Mouse (Mus musculus): ENCODE results near the gene Gm48551.

Gene Gm48551

DNA sequence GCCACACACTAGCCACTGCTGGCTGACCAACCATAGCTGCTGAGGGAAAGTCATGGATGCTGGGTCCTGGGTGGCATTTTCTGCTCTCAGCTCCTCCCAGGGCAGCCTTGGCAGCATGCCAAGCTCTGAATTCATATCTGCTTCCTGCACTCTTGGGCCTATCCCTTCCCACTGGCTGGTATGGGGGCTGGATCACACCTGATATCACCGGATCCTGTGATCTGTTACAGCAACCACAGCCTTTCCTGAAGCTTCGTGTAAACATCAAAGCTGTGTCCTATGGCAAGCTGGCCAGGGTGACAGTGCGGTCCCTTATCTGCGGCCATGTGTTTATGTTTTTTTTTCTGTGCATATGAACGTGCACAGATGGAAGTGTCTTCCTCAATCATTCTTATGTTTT is 2.2 kb upstream of the Gm48551 start:
- DNase-seq (ENCODE audit: low read depth, low spot score), result no peak

DNA sequence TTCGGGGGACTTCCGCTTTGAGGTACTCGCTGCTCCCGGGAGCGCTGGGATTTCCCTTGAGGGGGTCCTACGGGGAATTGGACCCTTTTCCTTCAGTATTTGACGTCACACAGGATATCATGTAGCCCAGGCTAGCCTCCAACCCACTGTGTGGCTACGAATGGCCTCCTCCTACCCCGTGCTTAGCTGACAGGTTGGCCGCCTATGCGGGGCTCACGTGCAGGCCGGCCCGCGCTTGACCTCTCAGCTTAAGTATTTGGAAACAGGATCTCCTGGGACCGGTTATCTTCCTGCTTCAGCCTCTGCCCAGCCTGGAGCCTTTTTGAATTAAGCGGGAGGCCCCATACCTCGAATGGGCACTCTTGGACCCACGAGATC is 328 bp downstream of the Gm48551 start:
- no peak for DNase-seq (ENCODE audit: low read depth, low spot score)

- no peak for DNase-seq (ENCODE audit: low read depth, low spot score)
These were observed 1.5 kb downstream of the Gm48551 start for GRCm38 (mm10) chr10:81385603-81386306.

GRCm38 (mm10) chr10:81387716-81388115 is 3.5 kb downstream of the Gm48551 start:
- DNase-seq (ENCODE audit: low read depth, low spot score), result no peak

GRCm38 (mm10) chr10:81388505-81389055 is 4.3 kb downstream of the Gm48551 start, which contains the start of gene Gm48552:
Gm48552 (plus strand) TSS chr10:81389005.
- DNase-seq (ENCODE audit: low read depth, low spot score), result no peak

GRCm38 (mm10) chr10:81389373-81389772 is 5.1 kb downstream of the Gm48551 start:
- DNase-seq (ENCODE audit: low read depth, low spot score), result no peak

DNA sequence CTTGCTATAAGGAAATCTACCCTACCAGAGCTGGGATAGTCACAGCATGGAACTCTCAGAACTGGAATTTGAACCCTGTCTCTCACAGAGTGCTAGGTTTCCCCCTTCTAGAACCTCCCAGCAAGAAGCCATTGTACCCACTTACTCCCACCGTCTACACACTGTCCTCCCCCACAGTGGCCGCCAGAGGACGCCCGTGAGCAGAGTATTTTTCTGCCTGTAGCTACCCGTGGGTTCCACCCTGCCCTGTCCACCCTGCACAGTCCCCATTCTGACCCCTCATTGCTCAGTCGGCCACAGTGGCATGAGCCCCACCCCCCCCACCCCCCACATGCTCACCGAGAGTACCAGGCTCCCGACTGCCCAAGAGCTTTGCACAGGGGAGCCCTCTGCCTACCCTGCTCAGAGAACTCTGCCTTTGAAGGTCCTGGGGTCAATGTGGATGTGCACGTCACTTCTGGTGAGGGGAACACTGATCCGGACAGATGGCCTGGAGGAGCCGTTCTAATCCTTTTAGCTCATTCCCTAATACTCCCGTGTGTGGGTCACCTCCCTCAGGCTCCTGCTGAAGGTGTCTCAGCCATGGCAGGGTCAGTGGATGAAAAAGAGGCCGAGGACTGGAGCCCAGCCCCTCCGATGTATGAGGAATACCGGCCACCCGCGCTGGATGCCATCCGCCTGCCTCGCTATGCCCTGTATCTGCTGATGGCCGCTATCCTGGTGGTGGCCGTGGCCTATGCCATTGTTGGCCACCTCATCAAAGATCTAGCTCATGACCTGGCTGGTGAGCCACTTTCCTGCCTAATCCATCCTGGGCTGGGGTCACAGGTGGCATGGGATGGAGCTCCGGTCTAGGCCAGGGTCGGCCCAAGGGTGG is 5.8 kb downstream of the Gm48551 start:
- peak; percentile 65 for DNase-seq (ENCODE audit: low read depth, low spot score)

DNA sequence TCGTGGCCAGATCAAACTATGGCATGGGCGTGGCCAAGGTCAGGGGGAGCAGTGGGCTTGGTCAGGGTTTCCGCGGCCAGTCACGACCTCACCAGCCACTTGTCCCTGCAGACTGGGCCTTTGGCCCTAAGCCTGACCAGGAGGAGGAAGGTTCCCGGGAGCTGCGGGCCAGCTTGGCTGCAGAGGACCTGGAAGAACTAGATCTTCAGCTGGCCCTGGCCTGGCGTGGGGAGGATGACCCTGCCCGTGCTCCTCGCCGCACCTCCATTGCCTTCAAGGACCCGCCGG is 6.4 kb downstream of the Gm48551 start:
- DNase-seq (ENCODE audit: low read depth, low spot score), result no peak

GRCm38 (mm10) chr10:81392270-81392669 is 8.0 kb downstream of the Gm48551 start:
- DNase-seq (ENCODE audit: low read depth, low spot score), result no peak

DNA sequence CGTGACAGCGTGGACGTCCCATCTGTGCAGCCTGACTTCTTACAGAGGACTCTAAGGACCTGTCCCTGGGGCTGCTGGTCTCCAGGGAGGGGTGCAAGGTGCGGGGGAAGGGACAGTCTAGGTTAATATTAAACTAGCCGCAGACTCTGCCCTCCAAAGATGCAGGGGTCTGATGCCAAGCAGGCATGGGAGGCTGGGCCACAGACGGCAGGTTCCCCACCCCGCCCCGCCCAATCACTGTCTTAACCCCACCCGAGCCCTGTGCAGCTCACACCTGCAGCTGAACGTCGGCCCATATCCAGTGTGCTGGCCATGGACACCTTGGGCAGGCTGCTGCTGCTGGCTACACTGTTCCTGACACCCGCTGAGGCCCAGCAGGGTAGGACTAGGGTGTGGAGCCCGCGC is 8.5 kb downstream of the Gm48551 start, which contains the start of gene Smim24:
TSS of gene Smim24 (plus strand) at position 271 of the 405 bp plus-strand sequence.
- DNase-seq (ENCODE audit: low read depth, low spot score), result no peak

DNA sequence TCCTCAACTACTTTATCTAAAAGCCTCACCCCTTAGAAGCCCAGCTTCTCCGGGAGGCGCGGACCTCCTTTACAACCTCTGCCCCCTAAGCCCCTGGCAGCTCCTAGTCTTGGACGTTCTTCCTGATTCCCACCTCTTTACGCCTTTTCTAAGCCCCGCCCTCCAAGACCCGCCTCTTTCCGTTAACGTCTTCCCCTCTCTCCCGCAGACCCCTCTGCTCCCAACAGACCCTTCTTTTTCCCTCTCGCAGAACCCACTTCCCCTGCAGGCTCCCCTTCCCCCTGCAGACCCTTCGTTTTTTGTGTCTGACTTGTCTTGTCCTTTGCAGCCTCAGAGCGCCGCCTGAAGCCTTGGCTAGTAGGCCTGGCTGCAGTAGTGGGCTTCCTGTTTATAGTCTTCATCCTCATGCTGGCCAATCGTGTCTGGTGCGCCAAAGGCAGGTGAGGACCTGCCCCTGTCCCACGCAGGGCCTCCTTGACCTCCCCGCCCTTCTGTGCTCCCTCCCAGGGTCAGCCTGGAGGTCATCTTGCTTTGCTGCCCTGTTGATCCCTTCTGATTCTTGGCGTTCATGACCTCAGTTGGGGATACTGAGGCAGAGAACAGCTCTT is 9.3 kb downstream of the Gm48551 start:
- DNase-seq (ENCODE audit: low read depth, low spot score), result no peak

GRCm38 (mm10) chr10:81395127-81395526 is 10.9 kb downstream of the Gm48551 start:
- peak; percentile 71 for DNase-seq (ENCODE audit: low read depth, low spot score)

DNA sequence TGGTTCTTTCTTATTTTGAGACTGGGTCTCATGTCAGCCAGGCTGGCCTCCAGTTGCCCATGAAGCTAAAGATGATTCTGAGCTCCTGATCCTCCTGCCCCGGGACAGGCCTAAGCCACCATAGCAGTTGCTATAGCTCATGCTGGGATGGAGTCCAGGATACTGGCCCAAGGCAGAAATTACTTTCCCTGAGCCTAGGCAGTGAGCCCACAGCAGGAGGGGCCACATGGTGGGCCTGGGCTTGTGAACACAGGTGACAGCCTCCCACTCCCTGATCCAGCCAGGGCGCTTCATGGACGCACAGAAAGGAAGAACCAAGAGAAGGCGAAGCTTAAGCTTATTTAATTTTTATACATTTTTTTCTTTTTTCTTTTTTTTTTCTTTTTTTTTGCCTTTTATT is 11.6 kb downstream of the Gm48551 start:
- no peak for DNase-seq (ENCODE audit: low read depth, low spot score)

- DNase-seq (ENCODE audit: low read depth, low spot score), result no peak
These were observed 12.5 kb downstream of the Gm48551 start for GRCm38 (mm10) chr10:81396749-81397148.

GRCm38 (mm10) chr10:81399296-81399695 is 15.0 kb downstream of the Gm48551 start:
- DNase-seq (ENCODE audit: low read depth, low spot score), result no peak

- no peak for DNase-seq (ENCODE audit: low read depth, low spot score)
These were observed 15.6 kb downstream of the Gm48551 start for GRCm38 (mm10) chr10:81399798-81400308.

DNA sequence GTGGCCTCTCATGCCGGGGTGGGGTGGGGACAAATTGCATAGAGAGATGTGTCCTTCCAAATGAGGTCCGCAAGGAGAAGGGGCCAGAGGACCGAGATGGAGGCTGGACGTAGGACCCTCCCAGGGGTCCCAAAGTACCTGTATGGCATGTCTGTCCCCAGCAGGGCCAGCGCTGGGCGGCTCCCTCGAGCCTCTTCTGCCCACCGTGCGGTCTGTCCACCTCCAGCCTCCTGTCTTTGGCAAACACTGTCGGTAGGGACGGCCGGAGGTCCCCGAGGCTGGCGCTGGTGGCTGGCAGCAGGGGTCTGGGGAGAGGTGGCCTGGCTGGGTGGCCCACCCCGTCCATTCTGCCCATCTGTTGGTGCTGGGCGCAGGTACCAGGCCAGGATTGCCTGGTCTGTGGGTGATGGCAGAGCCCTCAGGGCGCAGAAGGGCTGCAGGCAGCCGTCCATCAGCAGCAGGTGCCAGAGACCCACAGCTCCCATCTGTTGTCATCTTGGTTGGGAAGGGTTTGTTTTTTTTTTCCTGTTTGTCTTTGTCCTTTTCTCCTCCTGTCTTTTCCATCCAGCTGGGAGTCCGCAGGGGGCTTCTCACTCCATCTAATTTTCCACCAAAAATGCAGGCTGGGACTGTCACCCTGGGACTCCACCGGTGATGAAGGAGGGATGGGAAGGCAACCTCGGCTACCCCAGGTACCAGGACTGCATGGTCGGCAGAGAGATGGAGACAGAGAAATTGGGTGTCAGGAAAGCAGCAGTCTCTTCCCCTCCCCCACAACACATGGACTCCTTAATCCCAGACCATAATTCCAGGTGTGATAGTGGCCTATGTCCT is 16.3 kb downstream of the Gm48551 start:
- peak; percentile 94 for DNase-seq (ENCODE audit: low read depth, low spot score)

- peak; percentile 55 for DNase-seq (ENCODE audit: low read depth, low spot score)
These were observed 16.9 kb downstream of the Gm48551 start for GRCm38 (mm10) chr10:81401205-81401520.

DNA sequence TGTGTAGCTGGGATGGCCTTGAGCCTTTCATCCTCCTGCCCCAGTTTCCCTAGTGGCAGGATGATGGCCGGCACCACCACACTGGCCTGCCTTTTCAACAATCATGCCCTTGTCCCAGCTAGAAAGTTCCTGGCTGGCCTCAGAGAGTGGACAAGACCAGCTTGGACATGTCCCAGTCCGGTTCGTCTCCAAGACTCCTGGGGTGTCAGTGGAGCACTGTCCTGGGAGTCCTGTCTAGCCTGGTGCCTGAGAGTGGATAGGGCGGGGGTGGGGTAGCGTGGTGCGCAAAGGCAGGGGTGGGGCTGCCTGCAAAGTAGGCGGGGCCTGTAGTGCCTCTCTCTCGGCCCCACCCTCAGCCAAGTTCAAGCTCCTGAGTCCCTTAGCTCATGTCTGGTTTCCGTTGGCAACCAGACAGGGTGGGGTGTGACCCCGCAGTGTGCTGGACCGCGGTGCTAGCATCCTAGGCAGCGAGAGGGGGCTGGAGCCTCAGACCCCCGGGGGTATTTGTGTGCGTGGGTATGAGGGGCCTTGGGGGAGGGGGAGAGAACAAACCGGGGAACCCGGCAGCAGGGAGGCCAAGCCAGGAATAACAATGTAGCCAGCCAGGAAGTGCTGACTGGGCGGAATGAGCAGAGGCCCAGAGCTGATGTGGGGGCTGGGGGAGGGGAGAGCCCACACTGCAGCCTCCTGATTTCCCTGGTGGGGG is 17.4 kb downstream of the Gm48551 start:
- DNase-seq (ENCODE audit: low read depth, low spot score), result peak; percentile 73

DNA sequence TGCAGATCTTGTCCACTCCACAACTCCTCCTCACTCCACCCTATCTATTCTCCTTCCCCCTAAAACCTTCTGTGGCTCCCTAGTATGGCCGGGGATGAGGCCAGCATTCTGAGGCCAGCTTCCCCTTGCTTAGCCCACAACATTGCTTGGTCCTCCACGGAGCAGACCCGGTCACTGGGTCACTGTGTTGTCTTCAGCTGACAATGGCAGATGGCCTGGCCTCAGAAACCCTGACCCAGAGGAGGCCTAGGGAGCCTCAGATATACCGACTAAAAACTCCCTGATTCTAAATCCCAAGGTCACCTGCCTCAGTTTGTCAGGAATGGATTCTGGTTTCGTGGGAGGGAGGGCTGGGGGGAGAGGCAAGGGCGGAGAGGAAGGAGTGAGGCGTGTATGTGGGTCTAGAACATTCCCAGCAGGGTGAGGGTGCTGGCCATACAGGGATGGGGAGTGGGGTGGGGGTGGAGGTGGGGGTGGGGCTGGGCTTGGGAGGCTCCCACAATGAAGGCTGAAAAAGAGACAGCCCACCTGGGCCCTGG is 18.0 kb downstream of the Gm48551 start:
- DNase-seq (ENCODE audit: low read depth, low spot score), result peak; percentile 57

Data from brain, adult 2 months (tissue).